Mouse (Mus musculus) small intestine, adult 2 months (tissue): Measurements from ENCODE around the gene Rassf1.

Experiments
- CTCF ChIP-seq: fragments of 200-500 bp; IDR thresholded peaks from 2 replicates; pipeline ENCODE4 v1.5.1; 2012; ENCODE audit warnings: low read depth, mild to moderate bottlenecking, control low read depth, inconsistent platforms, low read length, moderate library complexity, mixed read lengths; ENCODE audit not compliant: insufficient replicate concordance, insufficient read length; ENCODE audit errors: extremely low read depth
- POLR2A ChIP-seq: fragments of 200-500 bp; IDR thresholded peaks from 2 replicates; pipeline ENCODE4 v1.6.1; 2012; ENCODE audit warnings: low read depth, mild to moderate bottlenecking, control low read depth, inconsistent platforms, low read length, moderate library complexity

GRCm38 (mm10) chr9:107551890-107552355, 568 bp downstream of the Rassf1 start:
- TF ChIP-seq POLR2A (no peak; the same call in 1 of the 2 replicates), CTCF (no peak)
